Mouse (Mus musculus): ENCODE measurements around the gene Tmco3. TPM values are rescaled to one million over a fixed set of nuclear protein-coding genes. Genes with fewer than 3 reads are reported as not detected.
"Not testable (repeated sequence)": the region's sequence is repeated elsewhere in the genome, so short reads cannot be mapped to it uniquely, and the experiment has no call there.

The Tmco3 gene
- polyA plus RNA-seq, 1 experiment, result 38.4 TPM

DNA sequence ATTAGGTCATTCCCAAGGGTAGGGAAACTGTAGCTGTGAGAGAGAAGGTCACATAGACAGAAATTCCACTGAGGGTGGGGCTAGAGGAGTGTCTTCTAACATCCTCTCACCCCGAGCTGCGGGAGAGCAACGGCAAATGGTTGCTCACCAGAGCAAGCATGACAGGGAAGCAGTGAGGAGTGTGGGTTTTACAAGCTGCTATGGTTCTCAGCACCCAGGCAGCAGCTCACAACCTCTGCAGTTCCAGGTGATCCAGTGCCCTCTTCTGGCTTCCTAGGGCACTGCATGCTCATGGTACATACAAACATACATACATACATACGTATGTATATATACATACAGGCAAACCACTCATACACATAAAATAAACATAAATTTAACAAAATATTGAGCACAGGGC lies 17.9 kb downstream of the Tmco3 start:
- WGBS, result 96% methylated on average over 4 of the region's 4 CpGs
- Histone ChIP-seq H3K4me1 (ENCODE audit: control insufficient read depth, insufficient read depth, insufficient read length, low read length) (no peaks in the 10 kb centered on the region; the same call in 1 of the 2 replicates), H3K4me3 (ENCODE audit: low read depth, low read length) (no peak overlapping the region), H3K36me3 (ENCODE audit: control insufficient read depth, insufficient read depth, low read length) (peaks cover 18% of the 10 kb centered on the region), H3K27me3 (ENCODE audit: control insufficient read depth, insufficient read depth, low read length) (no peaks in the 10 kb centered on the region), H3K27ac (ENCODE audit: insufficient read depth, low read depth, low read length) (no peak overlapping the region)
- TF ChIP-seq POLR2A (IDR thresholded peaks at IDR 0.05; ENCODE audit: low read depth, low read length) (no peak), CTCF (IDR thresholded peaks at IDR 0.05; ENCODE audit: extremely low read depth, insufficient read length, insufficient replicate concordance, low read depth, low read length) (no peak)

- WGBS, result 52% methylated on average over 7 of the region's 7 CpGs
- H3K27ac ChIP-seq (ENCODE audit: insufficient read depth, low read depth, low read length), result no peak overlapping the region
- H3K4me1 ChIP-seq (ENCODE audit: control insufficient read depth, insufficient read depth, insufficient read length, low read length), result no peaks in the 10 kb centered on the region; the same call in 1 of the 2 replicates
- no peak for TF ChIP-seq CTCF (IDR thresholded peaks at IDR 0.05; ENCODE audit: extremely low read depth, insufficient read length, insufficient replicate concordance, low read depth, low read length)
- no peaks in the 10 kb centered on the region for H3K27me3 ChIP-seq (ENCODE audit: control insufficient read depth, insufficient read depth, low read length)
- H3K36me3 ChIP-seq (ENCODE audit: control insufficient read depth, insufficient read depth, low read length), result peaks cover 18% of the 10 kb centered on the region
- no peak overlapping the region for H3K4me3 ChIP-seq (ENCODE audit: low read depth, low read length)
Measured at GRCm38 (mm10) chr8:13306309-13306909, 18.4 kb downstream of the Tmco3 start.

GRCm38 (mm10) chr8:13306916-13307315 lies 18.9 kb downstream of the Tmco3 start:
- no peaks in the 10 kb centered on the region; the same call in 1 of the 2 replicates for H3K4me1 ChIP-seq (ENCODE audit: control insufficient read depth, insufficient read depth, insufficient read length, low read length)
- TF ChIP-seq CTCF (IDR thresholded peaks at IDR 0.05; ENCODE audit: extremely low read depth, insufficient read length, insufficient replicate concordance, low read depth, low read length), result no peak
- no peak overlapping the region for H3K27ac ChIP-seq (ENCODE audit: insufficient read depth, low read depth, low read length)
- no peaks in the 10 kb centered on the region for H3K27me3 ChIP-seq (ENCODE audit: control insufficient read depth, insufficient read depth, low read length)
- peaks cover 18% of the 10 kb centered on the region for H3K36me3 ChIP-seq (ENCODE audit: control insufficient read depth, insufficient read depth, low read length)
- 90% methylated on average over 9 of the region's 9 CpGs for WGBS
- no peak overlapping the region for H3K4me3 ChIP-seq (ENCODE audit: low read depth, low read length)

GRCm38 (mm10) chr8:13314922-13315321 lies 26.9 kb downstream of the Tmco3 start:
- Histone ChIP-seq H3K27ac (ENCODE audit: insufficient read depth, low read depth, low read length) (no peak overlapping the region), H3K27me3 (ENCODE audit: control insufficient read depth, insufficient read depth, low read length) (no peaks in the 10 kb centered on the region), H3K4me3 (ENCODE audit: low read depth, low read length) (no peak overlapping the region), H3K36me3 (ENCODE audit: control insufficient read depth, insufficient read depth, low read length) (peaks cover 12% of the 10 kb centered on the region), H3K4me1 (ENCODE audit: control insufficient read depth, insufficient read depth, insufficient read length, low read length) (no peaks in the 10 kb centered on the region)
- TF ChIP-seq CTCF (IDR thresholded peaks at IDR 0.05; ENCODE audit: extremely low read depth, insufficient read length, insufficient replicate concordance, low read depth, low read length), result no peak
- TF ChIP-seq POLR2A (IDR thresholded peaks at IDR 0.05; ENCODE audit: low read depth, low read length), result no peak
- WGBS, result 45% methylated on average over 3 of the region's 3 CpGs

GRCm38 (mm10) chr8:13316671-13317070 lies 28.7 kb downstream of the Tmco3 start:
- peaks cover 9% of the 10 kb centered on the region for H3K36me3 ChIP-seq (ENCODE audit: control insufficient read depth, insufficient read depth, low read length)
- no peaks in the 10 kb centered on the region for H3K4me1 ChIP-seq (ENCODE audit: control insufficient read depth, insufficient read depth, insufficient read length, low read length)
- no peak overlapping the region for H3K4me3 ChIP-seq (ENCODE audit: low read depth, low read length)
- TF ChIP-seq CTCF (IDR thresholded peaks at IDR 0.05; ENCODE audit: extremely low read depth, insufficient read length, insufficient replicate concordance, low read depth, low read length), result no peak
- TF ChIP-seq POLR2A (IDR thresholded peaks at IDR 0.05; ENCODE audit: low read depth, low read length), result no peak
- 93% methylated on average over 10 of the region's 10 CpGs for WGBS
- H3K27ac ChIP-seq (ENCODE audit: insufficient read depth, low read depth, low read length), result no peak overlapping the region
- no peaks in the 10 kb centered on the region for H3K27me3 ChIP-seq (ENCODE audit: control insufficient read depth, insufficient read depth, low read length)

- H3K36me3 ChIP-seq (ENCODE audit: control insufficient read depth, insufficient read depth, low read length), result peaks cover 2% of the 10 kb centered on the region
- no peaks in the 10 kb centered on the region for H3K27me3 ChIP-seq (ENCODE audit: control insufficient read depth, insufficient read depth, low read length)
- H3K4me1 ChIP-seq (ENCODE audit: control insufficient read depth, insufficient read depth, insufficient read length, low read length), result peaks cover 6% of the 10 kb centered on the region; the same call in 1 of the 2 replicates
- 13% methylated on average over 5 of the region's 5 CpGs for WGBS
- peak overlapping the region; percentile 81 for H3K27ac ChIP-seq (ENCODE audit: insufficient read depth, low read depth, low read length)
- TF ChIP-seq CTCF (IDR thresholded peaks at IDR 0.05; ENCODE audit: extremely low read depth, insufficient read length, insufficient replicate concordance, low read depth, low read length), result peak; percentile 63; the same call in 1 of the 2 replicates
- TF ChIP-seq POLR2A (IDR thresholded peaks at IDR 0.05; ENCODE audit: low read depth, low read length), result no peak
- no peak overlapping the region for H3K4me3 ChIP-seq (ENCODE audit: low read depth, low read length)
Measured at GRCm38 (mm10) chr8:13326598-13326997, 38.6 kb downstream of the Tmco3 start.

GRCm38 (mm10) chr8:13334671-13335070 lies 46.7 kb downstream of the Tmco3 start:
- Histone ChIP-seq H3K4me1 (ENCODE audit: control insufficient read depth, insufficient read depth, insufficient read length, low read length) (peaks cover 3% of the 10 kb centered on the region; the same call in 1 of the 2 replicates), H3K27me3 (ENCODE audit: control insufficient read depth, insufficient read depth, low read length) (no peaks in the 10 kb centered on the region), H3K27ac (ENCODE audit: insufficient read depth, low read depth, low read length) (no peak overlapping the region), H3K36me3 (ENCODE audit: control insufficient read depth, insufficient read depth, low read length) (no peaks in the 10 kb centered on the region), H3K4me3 (ENCODE audit: low read depth, low read length) (no peak overlapping the region)
- TF ChIP-seq POLR2A (IDR thresholded peaks at IDR 0.05; ENCODE audit: low read depth, low read length) (no peak), CTCF (IDR thresholded peaks at IDR 0.05; ENCODE audit: extremely low read depth, insufficient read length, insufficient replicate concordance, low read depth, low read length) (no peak)
- 52% methylated on average over 1 of the region's 1 CpGs for WGBS

- H3K27ac ChIP-seq (ENCODE audit: insufficient read depth, low read depth, low read length); H3K4me1 ChIP-seq (ENCODE audit: control insufficient read depth, insufficient read depth, insufficient read length, low read length); H3K36me3 ChIP-seq (ENCODE audit: control insufficient read depth, insufficient read depth, low read length); H3K27me3 ChIP-seq (ENCODE audit: control insufficient read depth, insufficient read depth, low read length); H3K4me3 ChIP-seq (ENCODE audit: low read depth, low read length): not testable (repeated sequence)
- 57% methylated on average over 6 of the region's 6 CpGs for WGBS
Measured at GRCm38 (mm10) chr8:13337245-13337644, 49.3 kb downstream of the Tmco3 start.
